Mouse (Mus musculus): ENCODE results near the gene Slc15a5. TPM values are rescaled to one million over a fixed set of nuclear protein-coding genes. Genes with fewer than 3 reads are reported as not detected.

The Slc15a5 gene
- polyA plus RNA-seq, 1 experiment, result 0.20 TPM

DNA sequence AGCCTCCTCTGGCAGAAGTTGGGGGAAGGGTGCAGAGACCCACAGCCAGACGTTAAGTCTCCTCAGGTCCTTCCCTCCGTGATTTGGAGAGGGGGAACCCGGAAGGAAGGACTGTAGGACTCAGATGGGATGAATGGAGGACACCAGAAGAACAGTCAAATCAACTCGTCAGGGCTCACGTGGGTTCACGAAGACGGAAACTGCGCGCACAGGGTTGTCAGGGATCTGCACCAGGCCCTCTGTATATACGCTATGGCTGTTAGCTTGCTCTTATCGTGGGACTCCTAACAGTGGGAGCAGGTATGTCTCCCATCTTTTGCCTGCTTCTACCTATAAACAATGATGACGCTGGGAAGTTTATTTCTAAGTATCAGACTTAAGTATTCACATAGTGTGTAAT lies 24.8 kb downstream of the Slc15a5 start:
- Histone ChIP-seq H3K4me1 (ENCODE audit: control insufficient read depth, insufficient read depth, low read length) (peaks cover 7% of the 10 kb centered on the region), H3K27ac (ENCODE audit: control insufficient read depth, insufficient read depth, low read depth, low read length) (no peak overlapping the region), H3K36me3 (ENCODE audit: control insufficient read depth, insufficient read depth, low read length) (no peaks in the 10 kb centered on the region), H3K27me3 (ENCODE audit: control insufficient read depth, insufficient read depth, low read length) (no peaks in the 10 kb centered on the region), H3K4me3 (ENCODE audit: control insufficient read depth, low read depth, low read length) (0 out of 2 replicates have a peak overlapping the region, but pooled peaks have one; percentile 25)
- no peak for TF ChIP-seq CTCF (IDR thresholded peaks at IDR 0.05; ENCODE audit: control insufficient read depth, insufficient read depth, insufficient replicate concordance, low read depth, low read length)
- no peak for TF ChIP-seq POLR2A (IDR thresholded peaks at IDR 0.05; ENCODE audit: control insufficient read depth, low read depth, low read length)

GRCm38 (mm10) chr6:138054166-138054565 lies 25.6 kb downstream of the Slc15a5 start:
- peaks cover 7% of the 10 kb centered on the region for H3K4me1 ChIP-seq (ENCODE audit: control insufficient read depth, insufficient read depth, low read length)
- H3K27me3 ChIP-seq (ENCODE audit: control insufficient read depth, insufficient read depth, low read length), result no peaks in the 10 kb centered on the region
- peak; percentile 38; the same call in 1 of the 2 replicates for TF ChIP-seq CTCF (IDR thresholded peaks at IDR 0.05; ENCODE audit: control insufficient read depth, insufficient read depth, insufficient replicate concordance, low read depth, low read length)
- no peak for TF ChIP-seq POLR2A (IDR thresholded peaks at IDR 0.05; ENCODE audit: control insufficient read depth, low read depth, low read length)
- H3K36me3 ChIP-seq (ENCODE audit: control insufficient read depth, insufficient read depth, low read length), result no peaks in the 10 kb centered on the region
- H3K4me3 ChIP-seq (ENCODE audit: control insufficient read depth, low read depth, low read length), result no peak overlapping the region
- no peak overlapping the region for H3K27ac ChIP-seq (ENCODE audit: control insufficient read depth, insufficient read depth, low read depth, low read length)

- Histone ChIP-seq H3K4me1 (ENCODE audit: control insufficient read depth, insufficient read depth, low read length) (peaks cover 7% of the 10 kb centered on the region), H3K4me3 (ENCODE audit: control insufficient read depth, low read depth, low read length) (no peak overlapping the region), H3K27ac (ENCODE audit: control insufficient read depth, insufficient read depth, low read depth, low read length) (no peak overlapping the region), H3K27me3 (ENCODE audit: control insufficient read depth, insufficient read depth, low read length) (no peaks in the 10 kb centered on the region), H3K36me3 (ENCODE audit: control insufficient read depth, insufficient read depth, low read length) (no peaks in the 10 kb centered on the region)
- no peak for TF ChIP-seq CTCF (IDR thresholded peaks at IDR 0.05; ENCODE audit: control insufficient read depth, insufficient read depth, insufficient replicate concordance, low read depth, low read length)
- no peak for TF ChIP-seq POLR2A (IDR thresholded peaks at IDR 0.05; ENCODE audit: control insufficient read depth, low read depth, low read length)
These were observed 26.0 kb downstream of the Slc15a5 start for GRCm38 (mm10) chr6:138053686-138054085.

- Histone ChIP-seq H3K4me1 (ENCODE audit: control insufficient read depth, insufficient read depth, low read length) (no peaks in the 10 kb centered on the region), H3K27me3 (ENCODE audit: control insufficient read depth, insufficient read depth, low read length) (no peaks in the 10 kb centered on the region), H3K36me3 (ENCODE audit: control insufficient read depth, insufficient read depth, low read length) (no peaks in the 10 kb centered on the region), H3K4me3 (ENCODE audit: control insufficient read depth, low read depth, low read length) (no peak overlapping the region), H3K27ac (ENCODE audit: control insufficient read depth, insufficient read depth, low read depth, low read length) (no peak overlapping the region)
- TF ChIP-seq POLR2A (IDR thresholded peaks at IDR 0.05; ENCODE audit: control insufficient read depth, low read depth, low read length) (no peak), CTCF (IDR thresholded peaks at IDR 0.05; ENCODE audit: control insufficient read depth, insufficient read depth, insufficient replicate concordance, low read depth, low read length) (no peak)
These were observed 34.4 kb downstream of the Slc15a5 start for GRCm38 (mm10) chr6:138045364-138045763.

GRCm38 (mm10) chr6:138042891-138043290 lies 36.8 kb downstream of the Slc15a5 start:
- TF ChIP-seq POLR2A (IDR thresholded peaks at IDR 0.05; ENCODE audit: control insufficient read depth, low read depth, low read length) (no peak), CTCF (IDR thresholded peaks at IDR 0.05; ENCODE audit: control insufficient read depth, insufficient read depth, insufficient replicate concordance, low read depth, low read length) (peak; percentile 7; the same call in 1 of the 2 replicates)
- no peak overlapping the region for H3K4me3 ChIP-seq (ENCODE audit: control insufficient read depth, low read depth, low read length)
- H3K36me3 ChIP-seq (ENCODE audit: control insufficient read depth, insufficient read depth, low read length), result no peaks in the 10 kb centered on the region
- no peaks in the 10 kb centered on the region for H3K4me1 ChIP-seq (ENCODE audit: control insufficient read depth, insufficient read depth, low read length)
- no peaks in the 10 kb centered on the region for H3K27me3 ChIP-seq (ENCODE audit: control insufficient read depth, insufficient read depth, low read length)
- no peak overlapping the region for H3K27ac ChIP-seq (ENCODE audit: control insufficient read depth, insufficient read depth, low read depth, low read length)

- H3K36me3 ChIP-seq (ENCODE audit: control insufficient read depth, insufficient read depth, low read length), result no peaks in the 10 kb centered on the region
- no peaks in the 10 kb centered on the region for H3K27me3 ChIP-seq (ENCODE audit: control insufficient read depth, insufficient read depth, low read length)
- H3K4me1 ChIP-seq (ENCODE audit: control insufficient read depth, insufficient read depth, low read length), result no peaks in the 10 kb centered on the region
These were observed 37.9 kb downstream of the Slc15a5 start for GRCm38 (mm10) chr6:138041865-138042264.

DNA sequence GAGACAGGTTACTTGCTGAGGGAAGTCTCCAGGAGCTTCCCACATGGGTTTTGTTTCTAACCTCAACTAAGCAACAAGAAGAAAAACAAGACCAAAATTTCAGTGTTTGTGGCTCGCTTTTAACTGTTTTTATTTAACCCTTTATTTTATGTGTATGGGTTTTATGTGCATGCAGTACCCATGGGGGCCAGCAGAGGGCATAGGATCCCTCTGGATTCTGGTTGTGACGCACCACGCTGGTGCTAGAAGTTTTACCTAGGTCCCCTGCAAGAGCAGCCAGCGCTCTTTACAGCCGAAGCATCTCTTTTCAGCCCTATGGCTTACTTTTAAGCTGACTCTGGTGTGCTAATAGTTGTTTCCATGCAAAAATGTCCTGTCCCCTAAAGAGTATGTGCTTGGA lies 42.1 kb downstream of the Slc15a5 start:
- Histone ChIP-seq H3K27me3 (ENCODE audit: control insufficient read depth, insufficient read depth, low read length) (no peaks in the 10 kb centered on the region), H3K27ac (ENCODE audit: control insufficient read depth, insufficient read depth, low read depth, low read length) (no peak overlapping the region), H3K36me3 (ENCODE audit: control insufficient read depth, insufficient read depth, low read length) (no peaks in the 10 kb centered on the region), H3K4me1 (ENCODE audit: control insufficient read depth, insufficient read depth, low read length) (no peaks in the 10 kb centered on the region), H3K4me3 (ENCODE audit: control insufficient read depth, low read depth, low read length) (no peak overlapping the region)
- no peak for TF ChIP-seq POLR2A (IDR thresholded peaks at IDR 0.05; ENCODE audit: control insufficient read depth, low read depth, low read length)
- peak; percentile 76; the same call in 1 of the 2 replicates for TF ChIP-seq CTCF (IDR thresholded peaks at IDR 0.05; ENCODE audit: control insufficient read depth, insufficient read depth, insufficient replicate concordance, low read depth, low read length)

More at GRCm38 (mm10) chr6:138041865-138042264, 37.9 kb downstream of the Slc15a5 start:
- Histone ChIP-seq H3K4me3 (ENCODE audit: control insufficient read depth, low read depth, low read length) (no peak overlapping the region), H3K27ac (ENCODE audit: control insufficient read depth, insufficient read depth, low read depth, low read length) (no peak overlapping the region)
- TF ChIP-seq POLR2A (IDR thresholded peaks at IDR 0.05; ENCODE audit: control insufficient read depth, low read depth, low read length) (no peak), CTCF (IDR thresholded peaks at IDR 0.05; ENCODE audit: control insufficient read depth, insufficient read depth, insufficient replicate concordance, low read depth, low read length) (no peak)

DNA sequence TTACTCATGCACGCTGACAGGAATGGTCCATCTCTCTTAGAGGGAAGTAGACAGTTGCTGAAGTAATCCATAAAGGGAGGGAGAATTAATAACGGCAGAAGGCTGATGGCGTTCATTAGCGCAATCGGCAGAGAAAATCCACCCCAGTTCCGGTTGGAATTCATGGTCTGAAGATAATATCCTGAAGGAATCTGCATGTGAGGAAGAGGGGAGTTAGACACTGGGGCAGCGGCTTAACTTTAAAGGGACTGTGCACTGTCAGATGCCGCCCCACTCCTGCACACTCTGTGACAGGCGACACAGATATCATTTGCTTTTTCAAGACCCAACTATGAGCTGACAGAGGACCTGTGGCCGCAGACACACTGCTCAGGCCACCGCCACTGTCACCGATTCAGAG lies 42.8 kb downstream of the Slc15a5 start:
- TF ChIP-seq POLR2A (IDR thresholded peaks at IDR 0.05; ENCODE audit: control insufficient read depth, low read depth, low read length) (no peak), CTCF (IDR thresholded peaks at IDR 0.05; ENCODE audit: control insufficient read depth, insufficient read depth, insufficient replicate concordance, low read depth, low read length) (no peak)

More for the DNA sequence above, 42.8 kb downstream of the Slc15a5 start:
- no peak overlapping the region for H3K27ac ChIP-seq (ENCODE audit: control insufficient read depth, insufficient read depth, low read depth, low read length)
- H3K27me3 ChIP-seq (ENCODE audit: control insufficient read depth, insufficient read depth, low read length), result no peaks in the 10 kb centered on the region
- H3K4me1 ChIP-seq (ENCODE audit: control insufficient read depth, insufficient read depth, low read length), result no peaks in the 10 kb centered on the region
- no peak overlapping the region for H3K4me3 ChIP-seq (ENCODE audit: control insufficient read depth, low read depth, low read length)
- no peaks in the 10 kb centered on the region for H3K36me3 ChIP-seq (ENCODE audit: control insufficient read depth, insufficient read depth, low read length)
